Mouse (Mus musculus) cerebellum, adult 8-10 months (tissue): ENCODE data around the gene C5ar1.
"Not testable (repeated sequence)": the region's sequence is repeated elsewhere in the genome, so short reads cannot be mapped to it uniquely, and the experiment has no call there.

Experiments used
- DNase-seq: peaks from one replicate; pipeline ENCODE4 v3.0.0; 2022

Gene C5ar1

DNA sequence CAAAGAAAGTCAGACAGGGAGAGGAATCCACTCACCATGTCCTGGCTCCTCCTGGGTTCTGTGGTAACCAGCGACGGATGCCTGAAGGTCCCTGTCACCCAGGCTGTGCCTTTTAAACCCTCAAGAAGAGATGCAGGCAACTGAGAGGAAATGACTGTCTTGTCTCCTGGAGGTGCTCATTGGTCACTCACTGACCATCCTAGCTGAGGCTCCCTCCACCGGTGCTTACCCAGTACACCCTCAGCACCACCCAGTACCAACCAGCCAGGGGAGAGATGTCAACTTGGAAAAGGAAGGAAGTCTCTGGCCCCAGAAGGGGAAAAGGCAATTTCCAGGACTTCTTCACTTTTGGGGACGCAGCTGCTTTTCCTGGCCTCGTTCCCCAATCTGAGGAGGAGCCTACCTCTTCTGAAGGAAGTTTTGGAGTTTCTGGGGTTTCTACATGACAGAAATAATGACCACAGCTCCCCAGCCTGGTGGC lies at the start of gene C5ar1:
TSS of gene C5ar1 (minus strand) at position 431 of the 481 bp plus-strand sequence.
- DNase-seq: no peak

DNA sequence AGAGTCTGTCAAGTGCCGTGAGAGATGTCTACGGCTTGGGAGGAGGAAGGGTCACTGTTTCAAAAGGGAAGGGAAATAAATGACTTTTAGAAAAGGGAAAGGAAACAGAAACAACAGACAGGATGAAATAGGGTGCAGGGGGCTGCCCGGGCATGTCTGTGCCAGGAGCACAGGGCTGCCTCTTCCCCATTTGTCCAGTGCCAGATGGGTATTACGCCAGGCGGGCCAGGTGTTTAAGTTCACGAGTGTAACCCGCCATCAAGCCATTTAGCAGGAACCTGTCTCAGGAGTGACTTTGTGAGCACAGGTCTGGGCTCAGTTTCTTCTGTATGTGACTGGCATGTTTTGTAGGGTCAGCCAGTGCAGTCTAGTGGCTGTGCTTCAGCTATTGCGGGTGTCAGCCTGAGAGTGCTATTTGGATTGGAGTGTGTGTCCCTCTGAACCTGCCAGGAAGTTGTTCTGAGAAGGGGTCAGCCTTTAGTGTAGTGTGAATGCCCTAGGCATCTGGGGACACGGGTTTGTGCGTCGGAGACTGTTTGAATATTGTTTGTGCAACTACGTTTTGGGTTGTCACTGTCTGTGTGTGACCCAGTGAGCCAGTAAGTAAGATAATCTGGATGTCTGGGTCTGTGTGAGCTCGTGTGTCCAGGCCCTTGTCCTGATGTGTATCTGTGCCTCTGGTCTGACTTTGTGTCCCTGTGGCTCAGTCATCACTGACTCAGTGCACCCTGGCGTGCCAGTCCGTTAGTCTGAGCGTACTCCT lies 49.4 kb upstream of the C5ar1 start:
- DNase-seq: no peak

DNA sequence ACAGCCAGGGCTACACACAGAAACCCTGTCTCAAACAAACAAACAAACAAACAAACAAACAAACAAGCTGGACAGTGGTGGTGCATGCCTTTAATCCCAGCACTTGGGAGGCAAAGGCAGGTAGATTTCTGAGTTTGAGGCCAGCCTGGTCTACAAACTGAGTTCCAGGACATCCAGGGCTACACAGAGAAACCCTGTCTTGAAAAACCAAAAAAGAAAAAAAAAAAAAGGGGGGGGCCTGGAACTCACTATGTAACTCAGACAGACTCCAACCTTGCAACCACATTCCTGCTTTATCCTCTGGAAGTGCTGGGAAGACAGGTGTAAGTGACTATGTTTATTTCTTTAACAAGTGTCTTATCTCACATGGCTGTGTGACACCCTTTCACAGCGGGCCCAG lies 48.8 kb upstream of the C5ar1 start, which contains the start of gene Bbc3:
TSS of gene Bbc3 (plus strand) at position 301 of the 400 bp plus-strand sequence.
- DNase-seq: not testable (repeated sequence)

DNA sequence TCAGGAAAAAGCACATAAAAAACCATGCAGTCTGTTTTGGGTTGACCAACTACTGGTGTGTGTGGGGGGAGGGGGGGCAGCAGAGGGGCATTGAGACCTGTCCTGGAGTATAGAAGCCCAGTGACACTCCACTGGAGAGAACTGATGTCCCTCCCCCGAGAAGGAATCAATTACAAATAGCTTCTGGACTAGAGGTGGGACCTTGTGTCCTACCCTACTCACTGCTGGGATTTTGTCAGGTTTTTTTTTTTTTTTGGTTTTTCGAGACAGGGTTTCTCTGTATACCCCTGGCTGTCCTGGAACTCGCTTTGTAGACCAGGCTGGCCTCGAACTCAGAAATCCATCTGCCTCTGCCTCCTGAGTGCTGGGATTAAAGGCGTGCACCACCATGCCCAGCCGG lies 47.8 kb upstream of the C5ar1 start:
- not testable (repeated sequence) for DNase-seq

DNA sequence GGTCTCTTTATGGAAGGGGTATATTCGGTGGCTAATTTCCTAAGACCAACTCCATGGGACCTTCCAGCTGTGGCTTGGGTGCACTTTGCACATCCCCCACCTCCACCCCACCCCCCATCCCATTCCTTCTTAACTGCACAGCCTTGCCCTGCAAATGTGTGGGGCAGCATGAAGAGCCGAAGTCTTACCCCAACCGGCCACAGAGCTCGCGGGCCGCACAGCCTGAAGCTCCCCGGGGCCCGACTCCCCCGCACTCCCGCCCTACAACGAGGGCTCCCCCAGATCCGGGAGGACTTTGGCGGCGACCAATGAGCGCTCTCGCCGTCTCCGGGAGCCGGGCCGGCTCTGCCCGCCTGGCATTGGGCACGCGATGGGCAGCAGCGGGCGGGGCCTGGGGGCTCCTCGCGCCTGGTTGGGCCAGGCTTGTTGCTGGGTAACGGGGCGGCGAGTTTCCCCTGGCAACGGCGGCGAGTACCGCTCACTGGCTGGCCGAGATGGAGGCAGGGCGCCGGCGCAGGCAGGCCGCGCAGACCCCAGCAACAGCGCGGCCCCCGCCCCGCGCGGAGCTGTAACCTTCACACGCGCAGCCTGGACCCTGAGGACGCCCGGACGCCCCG lies 40.2 kb upstream of the C5ar1 start:
- peak; percentile 93 for DNase-seq

DNA sequence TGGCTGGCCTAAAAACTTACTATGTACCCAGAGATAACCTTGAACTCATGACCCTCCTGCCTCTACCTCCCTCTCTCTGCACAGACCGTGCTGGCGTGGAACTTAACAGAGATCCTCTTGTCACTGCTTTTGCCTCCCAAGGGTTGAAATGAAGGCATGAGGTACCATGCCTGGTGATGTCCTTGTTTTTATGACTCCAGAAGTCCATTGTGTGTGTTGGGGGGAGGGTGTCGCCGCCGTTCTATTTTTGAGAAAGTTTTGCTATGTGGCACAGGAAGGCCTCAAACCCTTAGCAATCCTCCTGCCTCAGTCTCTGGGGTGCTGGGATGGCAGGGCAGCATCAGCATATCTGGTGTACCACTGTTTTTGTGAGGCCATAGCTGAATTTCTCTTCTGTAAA lies 39.6 kb upstream of the C5ar1 start:
- DNase-seq: no peak

DNA sequence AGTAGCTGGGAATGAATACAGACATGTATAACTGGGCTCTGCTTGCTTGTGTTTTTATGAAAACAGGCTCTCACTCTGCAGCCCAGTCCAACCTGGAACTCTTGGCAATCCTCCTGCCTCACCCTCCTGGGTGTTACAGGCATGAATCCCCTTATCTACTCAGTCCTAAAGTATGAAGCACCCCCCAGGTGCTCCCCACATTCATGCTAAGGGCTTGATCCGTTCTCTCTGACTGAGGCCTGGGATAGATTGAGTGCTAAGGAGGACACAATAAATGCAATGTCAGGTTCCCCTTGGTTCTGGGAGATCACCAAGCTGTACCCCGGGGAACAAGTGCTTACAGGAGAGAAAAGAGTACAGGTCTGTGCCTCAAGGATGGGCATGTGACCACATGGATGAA lies 38.3 kb upstream of the C5ar1 start:
- no peak for DNase-seq

DNA sequence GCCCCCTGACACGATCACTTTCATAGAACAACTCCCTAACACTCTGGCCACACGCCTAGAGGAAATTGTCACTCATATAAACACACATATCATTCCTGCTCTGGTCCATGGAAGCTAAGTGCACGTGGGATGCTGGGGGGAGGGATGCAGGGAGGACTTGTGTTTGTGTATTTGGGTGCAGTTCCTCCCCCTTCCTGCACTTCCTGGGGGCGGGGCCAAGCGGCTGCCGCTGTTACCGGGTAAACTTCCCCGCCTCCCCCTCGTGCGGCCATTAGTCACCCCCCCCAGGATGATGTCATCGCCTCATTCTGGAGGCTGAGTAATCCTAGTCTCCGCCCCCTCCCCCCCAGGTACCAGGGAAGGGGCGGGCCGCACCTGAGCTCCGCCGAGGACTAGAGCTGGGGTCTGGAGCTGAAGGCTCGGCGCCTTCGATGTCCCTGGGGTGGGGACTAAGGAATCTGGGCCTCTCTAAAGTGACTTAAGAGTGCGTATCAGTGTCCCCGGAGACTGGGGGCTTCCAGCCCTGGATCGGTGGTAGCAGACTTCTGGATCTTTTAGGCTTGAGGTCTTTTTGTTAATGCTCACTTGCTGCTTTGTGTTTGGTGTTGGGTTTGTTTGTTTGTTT lies 37.5 kb upstream of the C5ar1 start:
- peak; percentile 86 for DNase-seq

DNA sequence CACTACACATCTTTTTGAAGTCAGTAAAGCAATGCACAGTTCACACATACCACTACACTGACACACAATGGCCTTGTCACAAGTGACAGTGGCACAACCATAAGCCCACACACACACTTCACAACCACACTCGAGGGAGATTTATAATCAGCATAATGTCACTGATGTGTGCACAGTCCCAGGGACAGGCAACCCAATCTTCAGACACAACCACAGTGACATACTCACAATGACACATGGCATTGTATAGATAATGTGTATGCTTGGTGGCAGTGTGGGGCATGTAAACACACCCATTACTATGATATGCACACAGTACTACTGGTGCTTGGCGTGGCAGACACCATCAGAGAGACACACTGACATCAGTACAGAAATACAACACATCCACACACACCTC lies 36.8 kb upstream of the C5ar1 start:
- no peak for DNase-seq

DNA sequence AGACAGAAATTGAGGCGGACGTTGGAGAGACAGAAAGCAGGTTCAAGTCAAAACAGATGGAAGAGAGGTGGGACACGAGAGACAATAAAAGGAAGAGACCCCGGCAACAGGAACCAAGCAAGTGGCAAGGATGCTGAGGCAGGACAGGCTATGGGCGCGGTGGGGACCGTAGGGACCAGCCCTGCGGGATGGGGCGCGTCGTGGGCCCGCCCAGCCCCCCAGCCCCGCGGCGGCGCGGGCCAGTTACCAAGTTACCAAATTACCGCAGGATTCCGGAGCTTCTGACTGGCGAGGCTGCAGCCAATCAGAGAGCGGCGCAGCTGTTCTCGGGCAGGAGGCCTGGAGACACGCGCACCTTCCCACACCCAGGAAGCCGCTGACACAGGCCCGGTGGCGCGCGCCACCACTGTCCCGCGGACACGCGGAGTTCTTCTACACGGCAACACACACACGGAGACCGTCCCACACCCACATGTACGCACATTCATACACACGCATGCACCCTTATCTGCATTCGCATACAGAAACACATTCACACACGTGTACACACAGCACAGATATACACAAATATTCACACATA lies 36.1 kb upstream of the C5ar1 start:
- peak; percentile 73 for DNase-seq

DNA sequence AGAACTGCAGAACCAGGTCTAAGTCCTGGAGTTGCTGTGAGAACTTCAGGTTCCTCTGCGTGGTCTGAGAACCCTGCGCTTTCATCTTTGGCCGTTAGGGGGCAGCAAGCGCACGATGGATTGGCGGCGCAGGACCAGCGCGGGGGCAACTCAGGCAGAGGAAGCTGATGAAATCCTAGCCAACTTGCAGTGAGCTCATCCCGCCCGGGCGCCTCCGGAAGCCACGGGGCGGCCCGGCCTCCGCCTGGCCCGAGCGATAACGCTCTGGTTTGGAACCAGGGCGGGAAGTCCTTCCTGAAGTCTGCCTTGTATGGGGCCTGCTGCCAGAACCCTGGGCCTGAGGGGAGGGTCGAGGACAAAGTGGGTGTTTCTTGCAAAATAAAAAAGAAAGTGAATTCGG lies 35.5 kb upstream of the C5ar1 start:
- DNase-seq: peak; percentile 96

DNA sequence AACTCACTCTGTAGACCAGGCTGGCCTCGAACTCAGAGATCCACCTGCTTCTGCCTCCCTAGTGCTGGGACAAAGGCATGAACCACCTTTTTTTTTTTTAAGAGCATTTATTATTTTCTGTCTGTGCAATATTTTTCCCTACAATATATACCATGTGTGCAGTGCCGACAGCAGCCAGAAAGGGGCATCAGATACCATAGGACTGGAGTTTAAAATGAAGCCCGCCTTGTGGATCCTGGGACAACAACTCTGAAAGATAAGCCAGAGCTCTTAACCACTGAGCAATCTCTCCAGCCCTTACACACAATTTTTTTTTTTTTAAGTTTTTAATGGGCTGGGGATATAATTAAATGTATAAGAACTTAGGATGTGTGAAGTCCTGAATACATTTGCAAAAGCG lies 35.0 kb upstream of the C5ar1 start:
- DNase-seq: no peak

DNA sequence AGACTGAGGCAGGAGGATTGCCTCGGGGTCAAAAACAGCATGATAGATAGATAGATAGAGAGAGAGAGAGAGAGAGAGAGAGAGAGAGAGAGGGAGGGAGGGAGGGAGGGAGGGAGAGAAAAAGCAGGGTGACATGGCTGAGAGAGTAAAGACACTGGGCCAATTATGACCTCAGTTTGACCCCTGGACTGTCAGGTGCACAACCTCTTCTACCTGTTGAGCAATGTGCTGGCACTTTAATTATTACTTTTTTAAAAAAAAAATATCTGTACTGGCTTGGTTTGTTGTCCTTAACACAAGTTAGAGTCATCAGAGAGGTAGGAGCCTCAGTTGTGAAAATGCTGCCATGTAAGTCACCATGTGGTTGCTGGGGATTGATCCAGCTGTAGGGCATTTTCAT lies 28.5 kb upstream of the C5ar1 start:
- no peak for DNase-seq

DNA sequence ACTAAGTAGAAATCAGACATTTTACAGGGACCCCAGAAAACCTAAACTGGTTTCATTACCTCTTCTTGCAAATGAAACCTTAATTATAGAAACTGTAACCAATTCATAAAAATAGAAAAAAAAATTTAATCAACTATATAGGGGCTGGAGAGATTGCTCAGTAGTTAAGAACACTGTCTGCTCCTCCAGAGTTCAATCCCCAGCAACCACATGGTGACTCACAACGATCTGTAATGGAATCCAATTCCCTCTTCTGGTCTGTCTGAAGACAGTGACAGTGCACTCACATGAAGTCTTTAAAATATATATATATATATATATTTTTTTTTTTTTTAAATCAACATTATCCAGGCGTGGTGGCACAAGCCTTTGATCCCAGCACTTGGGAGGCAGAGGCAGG lies 27.7 kb upstream of the C5ar1 start:
- DNase-seq: no peak

DNA sequence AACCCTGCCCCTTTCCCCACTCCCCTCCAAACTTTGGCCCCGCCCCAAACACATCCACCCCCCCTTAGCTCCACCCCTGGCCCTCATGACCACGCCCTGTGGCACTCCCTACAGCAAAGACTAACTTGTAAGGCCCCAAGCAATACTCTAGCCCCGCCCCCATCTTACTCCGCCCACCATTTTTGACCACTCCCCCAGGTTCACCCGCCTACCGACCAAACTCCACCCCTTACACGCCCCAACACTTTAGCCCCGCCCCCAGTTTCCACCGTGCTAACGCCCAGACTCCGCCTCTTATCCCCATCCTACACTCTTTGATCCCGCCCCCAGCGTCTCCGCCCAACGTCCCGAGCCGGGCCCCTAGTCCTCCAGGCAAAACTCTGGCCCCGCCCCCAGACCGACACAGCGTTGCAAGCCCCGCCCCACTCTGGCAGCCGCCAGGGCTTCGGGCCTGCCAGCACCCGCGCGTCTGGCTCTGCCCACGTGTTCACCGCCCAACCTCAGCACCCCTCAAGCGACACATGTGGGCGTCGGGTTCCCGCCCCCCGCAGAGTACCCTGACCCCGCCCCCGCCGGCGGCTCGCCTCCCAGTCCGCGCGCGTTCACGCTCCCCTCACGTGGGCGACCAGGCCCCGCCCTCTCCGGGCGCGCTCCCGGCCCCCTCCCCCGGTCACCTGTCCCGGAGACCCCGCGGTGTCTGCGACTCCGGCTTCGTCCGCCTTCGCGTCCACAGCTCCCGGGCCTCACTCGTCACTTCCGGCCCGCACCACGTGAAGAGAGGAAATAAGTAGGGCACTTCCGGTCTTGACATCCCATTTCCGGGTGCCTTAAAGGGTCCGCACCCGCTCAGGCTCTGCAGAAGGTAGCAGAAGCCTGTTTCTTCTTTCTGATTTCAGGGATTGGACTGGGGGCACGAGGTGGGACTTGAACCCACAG lies 27.0 kb upstream of the C5ar1 start, which contains the start of gene Ccdc9:
TSS of gene Ccdc9 (minus strand) at position 770 of the 936 bp plus-strand sequence.
- peak; percentile 97 for DNase-seq

DNA sequence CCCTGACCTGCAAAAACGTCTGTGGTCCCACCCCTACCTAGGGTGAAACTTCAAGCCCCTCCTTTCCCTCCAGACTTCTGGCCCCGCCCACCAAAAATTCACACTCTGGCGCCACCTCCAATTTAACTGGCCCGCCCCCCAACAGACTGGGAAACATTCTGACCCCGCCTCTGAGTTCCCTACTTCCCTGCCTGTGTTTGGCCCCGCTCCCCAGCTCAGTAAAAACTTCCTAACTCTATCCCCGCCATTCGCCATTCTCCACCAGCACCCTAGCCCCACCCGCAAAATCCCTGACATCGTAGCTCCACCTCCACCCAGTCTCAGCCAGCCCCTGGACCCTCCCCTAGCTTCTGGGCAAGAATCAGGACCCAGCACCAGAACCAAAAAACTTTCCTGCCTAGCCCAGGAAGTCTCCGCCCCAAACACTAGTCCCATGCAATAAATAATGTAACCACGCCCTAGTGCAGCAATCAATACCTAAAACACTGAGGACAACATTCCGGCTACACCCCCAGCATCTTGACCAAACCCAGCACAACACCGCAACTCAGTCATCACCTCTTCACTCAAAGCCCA lies 26.2 kb upstream of the C5ar1 start:
- peak; percentile 57 for DNase-seq

DNA sequence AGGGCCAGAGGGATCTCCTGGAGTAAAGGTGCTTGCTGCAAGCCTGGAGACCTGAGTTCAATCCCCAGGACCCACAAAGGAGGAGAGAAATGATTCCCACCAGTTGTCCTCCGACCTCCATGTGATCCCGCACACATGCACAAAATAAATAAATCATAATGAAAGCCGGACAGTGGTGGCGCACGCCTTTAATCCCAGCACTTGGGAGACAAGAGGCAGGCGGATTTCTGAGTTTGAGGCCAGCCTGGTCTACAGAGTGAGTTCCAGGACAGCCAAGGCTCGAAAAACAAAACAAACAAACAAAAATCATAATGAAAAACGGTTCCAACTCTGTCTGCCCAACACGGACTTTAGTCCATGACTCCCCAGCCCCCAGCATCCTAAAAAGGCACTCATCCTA lies 25.6 kb upstream of the C5ar1 start:
- DNase-seq: no peak

DNA sequence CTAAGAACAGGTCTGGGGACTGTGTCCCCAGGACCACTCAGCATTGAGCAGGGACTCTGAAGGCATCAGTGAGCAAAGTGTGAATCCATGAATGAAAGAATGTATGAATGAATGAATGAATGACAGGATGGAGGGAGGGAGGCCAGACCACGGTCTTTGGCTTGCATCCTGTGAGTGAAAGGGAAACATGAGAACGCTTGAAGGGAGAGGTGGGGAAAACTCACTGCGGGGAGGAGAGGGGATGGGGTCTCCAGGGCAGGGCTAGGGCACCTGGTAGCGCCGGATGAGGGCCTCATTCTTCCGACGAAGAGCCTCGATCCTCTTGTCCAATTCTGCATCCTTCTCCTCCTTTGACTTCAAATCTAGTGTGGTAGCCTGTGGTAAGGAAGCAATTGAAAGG lies 24.7 kb upstream of the C5ar1 start:
- DNase-seq: no peak

DNA sequence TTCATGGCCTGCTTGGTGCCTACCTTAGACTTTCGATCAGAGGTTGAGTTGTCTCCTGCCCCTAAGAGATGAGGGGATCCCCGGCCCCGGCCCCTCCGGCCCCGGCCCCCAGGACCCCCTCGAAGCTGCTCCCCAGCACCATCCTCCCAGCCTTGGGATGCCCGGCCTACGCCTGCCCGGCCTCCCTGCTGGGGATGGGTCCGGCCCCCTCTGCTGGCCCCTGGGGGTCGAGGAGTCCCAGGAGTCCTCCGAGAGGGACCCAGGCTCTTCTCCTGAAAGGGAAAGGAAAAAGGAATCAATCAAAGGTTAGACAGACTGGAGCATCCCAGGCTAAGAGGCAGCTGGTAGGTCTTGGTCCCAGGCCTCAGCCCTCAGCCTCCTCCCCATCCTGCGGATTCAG lies 23.0 kb upstream of the C5ar1 start:
- DNase-seq: no peak

DNA sequence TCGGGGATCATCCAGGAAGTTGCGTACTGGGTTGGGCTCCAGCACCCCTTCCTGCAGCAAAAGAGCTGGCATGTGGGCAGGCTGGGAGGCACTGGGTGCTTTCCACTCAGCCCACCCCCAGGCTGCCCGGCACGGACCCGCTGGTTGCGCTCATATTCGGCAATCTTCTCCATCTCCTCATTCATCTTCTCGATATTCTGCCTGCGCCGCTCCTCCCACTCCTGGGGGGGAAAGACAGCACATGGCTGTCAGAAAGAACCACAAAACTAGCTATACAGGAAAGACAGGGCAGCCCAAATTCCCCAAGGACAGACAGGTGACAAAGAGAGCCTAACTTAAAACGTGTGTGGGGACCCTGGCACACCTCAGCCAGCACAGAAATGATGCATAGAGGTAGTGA lies 21.4 kb upstream of the C5ar1 start:
- DNase-seq: no peak

DNA sequence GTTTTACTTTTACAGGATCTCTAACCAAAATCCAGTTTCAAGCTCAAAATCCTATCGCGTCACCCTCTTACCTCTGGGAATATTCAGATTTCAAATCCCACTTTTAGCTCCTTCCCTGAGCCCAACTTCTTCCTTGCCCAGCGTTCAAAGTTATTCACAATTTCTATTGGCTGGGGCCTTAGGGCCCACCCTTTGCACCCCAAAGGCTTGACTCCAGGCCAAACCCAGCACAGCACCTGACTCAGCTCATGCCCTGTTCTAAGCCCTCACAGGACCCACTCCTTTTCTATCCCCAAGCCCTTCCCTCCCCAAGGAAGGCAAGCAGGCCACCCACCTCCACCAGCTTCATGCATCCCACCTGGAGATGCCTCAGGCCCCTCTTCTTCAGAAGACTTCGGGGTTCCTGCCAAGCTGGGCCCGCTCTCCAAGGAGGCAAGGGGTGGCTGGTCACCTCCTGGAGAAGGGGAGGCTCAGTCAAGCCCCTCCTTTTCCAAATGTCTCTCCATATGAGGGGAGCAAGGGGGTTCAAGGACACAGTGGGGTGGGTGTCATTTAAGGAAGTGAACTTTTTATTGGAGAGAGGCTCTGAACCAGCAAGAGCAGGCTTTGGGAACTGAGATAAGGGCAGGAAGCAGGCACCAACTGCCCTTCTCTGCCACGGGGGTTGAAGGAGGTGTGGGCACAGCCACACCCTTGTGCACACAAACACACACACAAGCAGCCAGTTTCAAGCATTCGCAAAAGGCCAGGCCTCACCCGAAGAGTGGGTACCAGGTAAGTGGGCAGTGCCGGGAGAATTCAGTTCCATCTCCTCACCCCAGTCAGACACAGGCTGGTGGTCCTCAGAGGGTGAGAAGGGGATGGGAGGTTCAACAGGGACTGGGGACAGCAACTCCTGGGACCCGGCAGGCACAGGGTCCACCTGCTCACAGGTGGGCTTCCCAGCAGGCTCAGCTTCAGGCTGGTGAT lies 15.9 kb upstream of the C5ar1 start:
- DNase-seq: no peak
